Mouse (Mus musculus) mesoderm, embryonic 11.5 days (tissue): ENCODE data around the gene Cacfd1.
A peak's percentile ranks its signal among the peaks of the same experiment; 100 is the strongest.

ENCODE experiments used
- DNase-seq: peaks from one replicate; pipeline ENCODE4 v3.0.0-alpha.2; 2012; ENCODE audit warnings: low read depth, low spot score

Gene Cacfd1

DNA sequence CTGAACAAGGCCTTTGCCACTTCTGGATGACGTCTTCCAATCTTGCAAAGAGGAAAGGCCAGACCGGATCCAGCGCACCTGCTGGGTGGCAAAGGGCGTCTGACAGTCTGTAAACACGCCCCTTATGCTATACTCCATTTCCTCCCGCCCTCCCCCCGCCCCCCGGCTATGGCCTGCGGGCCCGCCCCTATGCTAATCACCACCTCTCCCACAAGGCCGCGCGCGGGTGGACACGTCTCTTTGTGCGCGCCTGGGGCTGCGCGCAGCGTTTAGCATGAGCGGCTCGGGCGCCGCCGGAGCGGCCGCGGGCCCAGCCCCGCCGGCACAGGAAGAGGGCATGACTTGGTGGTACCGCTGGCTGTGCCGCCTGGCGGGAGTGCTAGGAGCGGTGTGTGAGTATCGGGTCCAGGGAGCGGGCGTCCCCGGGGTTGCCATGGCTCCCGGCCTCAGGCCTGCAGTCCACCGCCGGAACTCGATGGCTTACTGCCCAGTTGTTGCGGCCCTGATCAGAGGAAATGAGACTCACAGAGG lies at the start of gene Cacfd1:
Cacfd1 (plus strand) TSS at position 213 of the 531 bp plus-strand sequence.
- DNase-seq: peak; percentile 90

DNA sequence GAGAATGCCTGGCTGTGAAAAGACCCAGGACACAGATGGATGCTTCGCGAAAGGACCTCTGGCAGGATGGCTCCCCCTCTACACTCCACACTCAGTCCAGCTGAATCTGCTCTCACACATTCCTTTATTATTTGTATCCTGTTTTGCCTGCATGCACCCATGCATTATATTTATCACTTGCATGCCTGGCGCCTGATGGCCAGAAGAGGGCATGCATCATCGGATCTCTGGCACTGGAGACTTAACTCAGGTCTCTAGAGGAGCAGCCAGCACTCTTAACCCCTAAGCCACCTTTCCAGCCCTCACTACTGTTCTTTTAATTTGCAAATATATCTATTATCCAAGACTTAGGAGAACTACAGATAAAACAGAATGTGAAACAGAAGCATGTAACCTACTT lies 49.0 kb upstream of the Cacfd1 start:
- no peak for DNase-seq

DNA sequence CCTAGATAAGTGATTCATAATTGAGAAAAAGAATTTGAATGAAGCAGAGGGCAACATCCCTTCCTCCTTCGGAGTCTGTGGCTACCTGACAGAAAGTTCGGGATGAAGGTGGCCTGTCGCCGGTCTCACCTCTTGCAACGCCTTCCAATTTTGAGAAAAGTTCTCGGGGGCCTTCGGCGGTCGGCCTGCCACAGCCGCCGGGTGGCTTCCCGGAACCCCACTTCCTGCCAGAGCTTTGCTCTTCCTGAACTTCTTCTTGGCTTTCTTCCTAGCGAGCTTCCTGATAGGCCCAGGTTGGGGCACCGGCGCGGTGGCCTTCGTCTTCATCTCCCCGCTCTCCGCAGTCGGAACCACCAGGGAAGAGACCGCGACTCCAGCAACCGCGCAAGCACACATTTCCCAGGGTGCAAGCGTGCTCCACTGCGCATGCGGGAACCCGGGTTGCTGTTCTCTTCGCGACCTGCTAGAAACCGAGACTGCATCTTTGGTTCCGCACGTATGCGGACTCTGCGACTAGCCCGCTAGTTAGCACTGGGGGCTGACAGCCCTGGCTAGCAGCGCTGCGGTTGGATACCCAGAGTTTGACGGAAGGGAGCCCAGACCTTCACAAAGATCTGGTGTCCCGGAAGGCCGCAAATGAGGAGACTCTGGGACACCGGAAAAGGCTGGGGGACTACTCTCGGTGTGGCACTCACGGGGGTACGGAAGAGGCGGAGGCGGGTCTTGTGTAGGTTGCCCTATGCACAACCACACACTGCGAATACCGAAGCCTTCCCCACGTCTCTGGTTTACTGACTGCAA lies 45.6 kb upstream of the Cacfd1 start, which contains the start of gene Rexo4:
Rexo4 (minus strand) TSS at position 464 of the 801 bp plus-strand sequence.
- peak; percentile 96 for DNase-seq

GRCm38 (mm10) chr2:26964724-26965370 lies 44.9 kb upstream of the Cacfd1 start:
- no peak for DNase-seq

GRCm38 (mm10) chr2:26967262-26967661 lies 42.5 kb upstream of the Cacfd1 start:
- no peak for DNase-seq

GRCm38 (mm10) chr2:26973116-26973515 lies 36.6 kb upstream of the Cacfd1 start, which contains the start of gene Adamts13:
Gene Adamts13 (plus strand): TSS chr2:26973416.
- DNase-seq: no peak

DNA sequence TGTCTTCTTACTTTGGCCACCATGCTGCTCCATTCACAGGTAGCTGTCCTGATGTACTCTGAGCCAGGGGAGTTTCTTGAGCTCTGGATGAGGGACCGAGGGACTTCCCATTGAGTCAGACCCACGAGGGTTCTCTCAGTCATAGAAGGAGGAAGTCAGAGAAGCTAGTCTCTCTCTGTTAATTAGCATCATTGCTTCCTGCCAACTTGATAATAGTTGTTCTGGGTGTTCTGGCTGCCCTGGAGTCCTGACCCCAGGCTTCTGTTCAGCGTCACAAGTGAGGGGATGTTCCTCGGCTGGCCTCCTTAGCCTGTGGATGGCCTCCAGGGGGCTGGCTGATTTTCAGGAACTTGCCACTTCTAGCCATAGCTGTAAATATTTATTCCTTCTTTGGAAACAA lies 35.8 kb upstream of the Cacfd1 start:
- DNase-seq: no peak

GRCm38 (mm10) chr2:26980361-26980760 lies 29.4 kb upstream of the Cacfd1 start:
- DNase-seq: no peak

DNA sequence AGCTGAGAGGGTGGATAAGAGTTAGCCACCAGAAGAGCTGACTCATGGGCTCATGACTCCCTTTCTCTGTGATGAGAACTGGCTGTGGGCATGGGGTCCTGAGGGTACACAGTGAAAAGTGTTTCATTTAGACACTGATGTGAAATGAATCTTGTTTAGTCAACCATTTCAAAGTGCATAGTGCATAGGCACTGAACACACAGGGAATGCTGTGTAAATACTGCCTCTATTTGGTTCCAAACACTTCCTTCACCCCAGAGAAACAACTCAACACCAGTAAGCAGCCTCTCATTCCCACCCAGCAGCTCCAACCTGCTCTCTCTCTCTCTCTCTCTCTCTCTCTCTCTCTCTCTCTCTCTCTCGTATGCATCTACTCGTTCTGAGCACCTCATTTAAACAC lies 25.5 kb upstream of the Cacfd1 start:
- DNase-seq: no peak

- DNase-seq: no peak
Measured at GRCm38 (mm10) chr2:26984640-26985039, 25.1 kb upstream of the Cacfd1 start.

GRCm38 (mm10) chr2:26993936-26994335 lies 15.8 kb upstream of the Cacfd1 start:
- DNase-seq: no peak

GRCm38 (mm10) chr2:26997498-26997897 lies 12.2 kb upstream of the Cacfd1 start:
- no peak for DNase-seq

GRCm38 (mm10) chr2:26997993-26998392 lies 11.7 kb upstream of the Cacfd1 start:
- no peak for DNase-seq

GRCm38 (mm10) chr2:27006255-27006654 lies 3.5 kb upstream of the Cacfd1 start:
- DNase-seq: no peak

DNA sequence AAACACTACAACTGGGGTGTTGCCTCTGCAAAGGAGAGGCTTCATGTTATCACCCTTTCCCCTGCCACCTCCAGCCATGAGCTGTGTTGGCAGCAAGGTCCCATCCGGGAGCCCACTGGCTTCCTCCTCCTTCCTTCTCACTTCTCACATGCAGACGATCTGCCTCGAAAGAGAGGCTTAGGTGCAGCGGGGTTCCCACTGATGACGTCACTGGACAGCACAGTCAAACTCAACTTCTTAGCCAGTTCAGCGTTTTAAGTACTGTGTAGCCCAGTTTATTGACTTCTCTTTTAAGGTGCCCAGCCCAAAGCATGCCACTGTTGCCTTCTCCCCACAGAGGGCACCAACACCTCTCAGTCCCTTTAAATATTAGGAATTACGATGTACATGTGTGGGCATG lies 2.0 kb upstream of the Cacfd1 start:
- DNase-seq: no peak

DNA sequence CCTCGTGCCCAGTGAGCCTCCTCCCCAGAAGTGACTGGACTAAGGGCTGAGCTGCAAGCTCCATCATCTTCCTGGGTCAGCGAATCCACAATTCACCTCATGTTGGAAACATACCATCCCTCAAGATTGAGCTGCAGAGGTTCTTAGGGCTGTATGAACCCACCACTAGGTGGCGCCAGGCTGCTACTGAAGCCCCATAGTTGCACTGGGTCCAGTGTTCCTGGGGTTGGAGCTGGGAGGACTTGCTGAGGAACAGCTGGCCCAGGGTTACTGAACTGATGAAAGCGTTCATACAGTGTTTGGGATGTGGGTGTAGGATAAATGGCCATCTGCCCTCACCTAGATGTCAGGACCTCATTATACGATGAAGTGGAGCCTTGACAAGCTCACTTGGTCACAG lies 8.1 kb downstream of the Cacfd1 start:
- DNase-seq: peak; percentile 83

- DNase-seq: no peak
Measured at GRCm38 (mm10) chr2:27019530-27019929, 9.8 kb downstream of the Cacfd1 start.

GRCm38 (mm10) chr2:27021103-27021502 lies 11.4 kb downstream of the Cacfd1 start:
- DNase-seq: no peak

GRCm38 (mm10) chr2:27022612-27023011 lies 12.9 kb downstream of the Cacfd1 start:
- no peak for DNase-seq

DNA sequence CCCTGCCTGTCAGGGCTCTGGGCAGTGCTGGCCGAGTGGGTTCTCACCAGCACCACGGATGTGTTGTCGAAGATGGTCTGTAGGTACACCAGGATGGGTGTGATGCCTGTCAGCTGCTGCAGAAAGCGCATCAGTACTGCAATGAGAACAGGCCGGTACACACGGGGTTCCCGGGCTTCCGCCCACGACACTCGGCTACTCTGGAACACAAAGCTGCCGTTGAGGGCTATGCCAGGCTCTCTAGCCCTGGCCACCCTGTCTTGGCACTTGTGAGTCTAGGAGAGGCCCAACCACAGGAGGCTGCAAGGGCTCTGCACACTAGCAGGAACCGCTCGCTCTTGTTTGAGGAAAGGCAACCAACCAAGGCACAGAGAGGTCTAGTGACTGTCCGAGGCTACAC lies 14.4 kb downstream of the Cacfd1 start:
- DNase-seq: no peak

GRCm38 (mm10) chr2:27025545-27025944 lies 15.8 kb downstream of the Cacfd1 start:
- DNase-seq: no peak

GRCm38 (mm10) chr2:27026332-27026731 lies 16.6 kb downstream of the Cacfd1 start:
- DNase-seq: no peak
